Mouse (Mus musculus): ENCODE measurements around the gene Ror1. TPM values are rescaled to one million over a fixed set of nuclear protein-coding genes. Genes with fewer than 3 reads are reported as not detected.

Gene Ror1
- total RNA-seq, 1 experiment: 2.2 TPM

DNA sequence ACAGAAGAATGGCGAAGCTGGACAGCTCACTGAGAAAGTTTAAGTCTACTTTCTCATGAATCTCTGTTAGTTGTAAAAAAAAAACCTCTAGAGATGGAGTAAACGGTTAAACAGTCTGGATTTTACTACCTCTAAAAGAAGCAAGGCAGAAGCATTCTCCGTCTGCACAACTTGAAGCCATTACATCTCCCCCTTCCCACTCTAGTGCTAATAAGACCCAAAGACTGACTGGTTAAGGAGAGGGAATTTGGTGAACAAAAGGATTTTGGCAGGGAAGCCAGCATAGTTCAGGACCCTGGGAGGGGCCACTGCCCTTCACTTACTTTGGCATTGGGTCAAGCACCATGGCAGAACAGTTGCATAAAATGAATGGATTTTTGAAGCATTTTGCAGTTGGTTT is 35.8 kb upstream of the Ror1 start:
- Histone ChIP-seq H3K9me3 (ENCODE audit: control insufficient read depth, insufficient read depth, low read depth, low read length) (no peaks in the 10 kb centered on the region), H3K4me1 (ENCODE audit: control insufficient read depth in 2 of 2, insufficient read depth in 2 of 2, low read length in 2 of 2, poor library complexity in 1 of 2) (no peaks in the 10 kb centered on the region), H3K36me3 (ENCODE audit: control insufficient read depth, insufficient read depth, low read length, poor library complexity, severe bottlenecking) (no peaks in the 10 kb centered on the region), H3K27ac (ENCODE audit: insufficient read depth, low read depth, low read length, poor library complexity, severe bottlenecking) (no peak overlapping the region), H3K9ac (ENCODE audit: insufficient read depth, low read depth, low read length, poor library complexity, severe bottlenecking) (no peak overlapping the region), H3K4me3 (ENCODE audit: insufficient read depth in 1 of 2, low read depth in 1 of 2, low read length in 2 of 2, poor library complexity in 1 of 2, severe bottlenecking in 1 of 2) (no peak overlapping the region)
- in situ Hi-C loops (cut with MboI; ENCODE audit: low sequenced_read_pairs in 2 of 2, unreplicated experiment in 2 of 2): no loop called here
- DNase-seq (ENCODE audit: low read depth, low spot score): no peak
- TF ChIP-seq ZNF384 (IDR thresholded peaks at IDR 0.05; ENCODE audit: low read depth, low read length) (no peak), MAFK (IDR thresholded peaks at IDR 0.05; ENCODE audit: insufficient read depth, low read depth, low read length) (no peak), CHD2 (IDR thresholded peaks at IDR 0.05; ENCODE audit: low read depth, low read length) (no peak), ZC3H11A (IDR thresholded peaks at IDR 0.05; ENCODE audit: borderline replicate concordance, low read depth, low read length) (no peak), HCFC1 (IDR thresholded peaks at IDR 0.05; ENCODE audit: borderline replicate concordance, insufficient read depth, low read length) (no peak)

DNA sequence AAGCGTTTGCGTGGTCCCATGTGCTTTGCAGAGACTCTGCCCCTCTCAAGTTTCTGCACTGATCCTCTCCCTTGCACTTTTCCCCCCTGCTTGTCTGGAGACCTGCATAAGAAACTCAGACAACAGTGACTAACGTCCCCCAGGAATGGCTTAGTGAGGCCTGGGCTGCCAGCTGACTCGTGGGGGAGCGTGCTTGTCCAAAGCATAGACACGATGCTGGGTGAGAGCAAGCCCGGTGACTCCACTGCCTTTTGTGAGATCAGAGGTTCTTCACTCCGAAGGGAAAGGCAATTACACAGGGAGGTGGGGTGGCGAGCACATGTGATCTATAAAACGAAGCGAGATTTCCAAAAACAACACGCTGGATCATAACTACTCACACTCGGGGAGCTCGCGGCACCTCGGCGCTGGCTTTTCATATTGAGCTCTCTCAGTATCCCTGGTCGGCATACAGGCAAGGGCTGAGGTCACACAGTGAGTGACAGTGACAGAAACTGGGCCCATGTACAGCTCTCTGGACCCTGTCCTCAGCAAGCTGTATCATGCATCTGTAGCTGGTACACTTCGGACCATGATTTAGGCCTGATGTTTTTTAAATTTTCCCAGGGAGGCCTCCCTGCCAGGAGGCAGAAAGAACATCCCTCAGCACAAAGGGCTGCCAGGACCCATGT is 34.1 kb upstream of the Ror1 start:
- Histone ChIP-seq H3K9ac (ENCODE audit: insufficient read depth, low read depth, low read length, poor library complexity, severe bottlenecking) (no peak overlapping the region), H3K27ac (ENCODE audit: insufficient read depth, low read depth, low read length, poor library complexity, severe bottlenecking) (no peak overlapping the region), H3K9me3 (ENCODE audit: control insufficient read depth, insufficient read depth, low read depth, low read length) (no peaks in the 10 kb centered on the region), H3K36me3 (ENCODE audit: control insufficient read depth, insufficient read depth, low read length, poor library complexity, severe bottlenecking) (no peaks in the 10 kb centered on the region), H3K4me3 (ENCODE audit: insufficient read depth in 1 of 2, low read depth in 1 of 2, low read length in 2 of 2, poor library complexity in 1 of 2, severe bottlenecking in 1 of 2) (no peak overlapping the region), H3K4me1 (ENCODE audit: control insufficient read depth in 2 of 2, insufficient read depth in 2 of 2, low read length in 2 of 2, poor library complexity in 1 of 2) (no peaks in the 10 kb centered on the region)
- no peak for TF ChIP-seq HCFC1 (IDR thresholded peaks at IDR 0.05; ENCODE audit: borderline replicate concordance, insufficient read depth, low read length)
- TF ChIP-seq ZC3H11A (IDR thresholded peaks at IDR 0.05; ENCODE audit: borderline replicate concordance, low read depth, low read length): no peak
- no peak for TF ChIP-seq MAFK (IDR thresholded peaks at IDR 0.05; ENCODE audit: insufficient read depth, low read depth, low read length)
- no peak for TF ChIP-seq ZNF384 (IDR thresholded peaks at IDR 0.05; ENCODE audit: low read depth, low read length)
- no peak for TF ChIP-seq CHD2 (IDR thresholded peaks at IDR 0.05; ENCODE audit: low read depth, low read length)
- in situ Hi-C loops (cut with MboI; ENCODE audit: low sequenced_read_pairs in 2 of 2, unreplicated experiment in 2 of 2): no loop called here
- no peak for DNase-seq (ENCODE audit: low read depth, low spot score)

DNA sequence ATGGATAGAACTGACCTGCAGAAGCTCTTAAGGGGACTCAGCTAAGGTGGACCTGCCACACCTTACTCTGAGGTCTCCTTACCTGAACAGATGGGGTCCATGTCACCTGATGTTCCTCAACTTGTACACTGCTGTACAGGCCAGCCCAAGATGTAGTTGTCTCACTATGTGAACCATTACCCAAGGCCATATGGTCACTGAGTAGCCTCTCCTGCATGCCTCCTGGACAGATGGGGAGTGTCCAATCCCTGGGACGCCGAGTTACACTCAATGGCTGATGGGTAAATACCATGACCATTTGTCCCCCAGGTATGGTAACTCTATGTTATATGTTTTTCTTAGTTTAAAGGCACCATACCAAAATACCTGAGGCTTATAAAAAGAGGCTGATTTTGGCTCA is 29.9 kb upstream of the Ror1 start:
- in situ Hi-C loops (cut with MboI; ENCODE audit: low sequenced_read_pairs in 2 of 2, unreplicated experiment in 2 of 2): no loop called here
- H3K9me3 ChIP-seq (ENCODE audit: control insufficient read depth, insufficient read depth, low read depth, low read length): no peaks in the 10 kb centered on the region
- H3K4me1 ChIP-seq (ENCODE audit: control insufficient read depth in 2 of 2, insufficient read depth in 2 of 2, low read length in 2 of 2, poor library complexity in 1 of 2): no peaks in the 10 kb centered on the region
- H3K27ac ChIP-seq (ENCODE audit: insufficient read depth, low read depth, low read length, poor library complexity, severe bottlenecking): no peak overlapping the region
- no peaks in the 10 kb centered on the region for H3K36me3 ChIP-seq (ENCODE audit: control insufficient read depth, insufficient read depth, low read length, poor library complexity, severe bottlenecking)
- no peak overlapping the region for H3K4me3 ChIP-seq (ENCODE audit: insufficient read depth in 1 of 2, low read depth in 1 of 2, low read length in 2 of 2, poor library complexity in 1 of 2, severe bottlenecking in 1 of 2)
- no peak overlapping the region for H3K9ac ChIP-seq (ENCODE audit: insufficient read depth, low read depth, low read length, poor library complexity, severe bottlenecking)
- TF ChIP-seq MAFK (IDR thresholded peaks at IDR 0.05; ENCODE audit: insufficient read depth, low read depth, low read length): no peak
- TF ChIP-seq CHD2 (IDR thresholded peaks at IDR 0.05; ENCODE audit: low read depth, low read length): no peak
- no peak for TF ChIP-seq ZC3H11A (IDR thresholded peaks at IDR 0.05; ENCODE audit: borderline replicate concordance, low read depth, low read length)
- DNase-seq (ENCODE audit: low read depth, low spot score): no peak

DNA sequence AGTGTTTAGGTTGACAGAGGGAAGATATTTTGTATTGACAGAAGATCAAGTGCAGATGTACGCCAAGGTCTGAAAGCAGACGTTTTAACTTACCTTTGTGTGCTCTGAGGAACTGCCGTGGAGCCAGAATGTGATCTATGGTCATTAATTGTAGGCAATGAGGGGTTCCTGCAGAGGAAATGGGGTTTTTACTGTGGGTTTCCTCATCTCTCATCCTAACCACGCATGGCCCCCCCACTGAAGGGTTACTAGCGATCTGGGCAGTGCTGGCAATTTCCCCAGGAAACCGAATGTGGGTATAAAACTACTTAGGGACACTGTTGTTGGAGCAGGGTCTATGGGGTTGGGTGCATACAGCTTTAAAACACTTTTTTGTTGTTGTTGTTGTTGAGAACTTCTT is 25.5 kb upstream of the Ror1 start:
- H3K36me3 ChIP-seq (ENCODE audit: control insufficient read depth, insufficient read depth, low read length, poor library complexity, severe bottlenecking): no peaks in the 10 kb centered on the region
- H3K4me1 ChIP-seq (ENCODE audit: control insufficient read depth in 2 of 2, insufficient read depth in 2 of 2, low read length in 2 of 2, poor library complexity in 1 of 2): no peaks in the 10 kb centered on the region
- TF ChIP-seq ZC3H11A (IDR thresholded peaks at IDR 0.05; ENCODE audit: borderline replicate concordance, low read depth, low read length) (no peak), HCFC1 (IDR thresholded peaks at IDR 0.05; ENCODE audit: borderline replicate concordance, insufficient read depth, low read length) (no peak), ZNF384 (IDR thresholded peaks at IDR 0.05; ENCODE audit: low read depth, low read length) (no peak), CHD2 (IDR thresholded peaks at IDR 0.05; ENCODE audit: low read depth, low read length) (no peak), MAFK (IDR thresholded peaks at IDR 0.05; ENCODE audit: insufficient read depth, low read depth, low read length) (no peak)
- H3K27ac ChIP-seq (ENCODE audit: insufficient read depth, low read depth, low read length, poor library complexity, severe bottlenecking): no peak overlapping the region
- H3K4me3 ChIP-seq (ENCODE audit: insufficient read depth in 1 of 2, low read depth in 1 of 2, low read length in 2 of 2, poor library complexity in 1 of 2, severe bottlenecking in 1 of 2): no peak overlapping the region
- H3K9me3 ChIP-seq (ENCODE audit: control insufficient read depth, insufficient read depth, low read depth, low read length): no peaks in the 10 kb centered on the region
- in situ Hi-C loops (cut with MboI; ENCODE audit: low sequenced_read_pairs in 2 of 2, unreplicated experiment in 2 of 2): no loop called here
- no peak overlapping the region for H3K9ac ChIP-seq (ENCODE audit: insufficient read depth, low read depth, low read length, poor library complexity, severe bottlenecking)
- no peak for DNase-seq (ENCODE audit: low read depth, low spot score)
